Mouse (Mus musculus): Measurements from ENCODE around the gene Gm4884. TPM values are rescaled to one million over a fixed set of nuclear protein-coding genes. Genes with fewer than 3 reads are reported as not detected.
"Not testable (repeated sequence)": the region's sequence is repeated elsewhere in the genome, so short reads cannot be mapped to it uniquely, and the experiment has no call there.

The Gm4884 gene
- polyA plus RNA-seq (2014; fragmentation: Nextera tagmentation; extraction: Ambion mirVana) = not detected in 2 replicates

- not testable (repeated sequence) for H3K4me2 ChIP-seq (ENCODE audit: low read depth, severe bottlenecking); ATAC-seq (ENCODE audit: insufficient number of reproducible peaks, low FRiP score, low TSS enrichment, low read depth); H3K27me3 ChIP-seq (ENCODE audit: control insufficient read depth, insufficient read depth, low read length); H3K36me3 ChIP-seq (ENCODE audit: control insufficient read depth, insufficient read depth, low read length); H3K27ac ChIP-seq (replicated peaks; ENCODE audit: low read depth, low read length); H3K9me3 ChIP-seq (ENCODE audit: control insufficient read depth, low read length); H3K4me1 ChIP-seq (ENCODE audit: control insufficient read depth, insufficient read depth, low read length); H3K9ac ChIP-seq (ENCODE audit: low read length); DNase-seq (ENCODE audit: low spot score); H3K4me3 ChIP-seq (ENCODE audit: low read depth, low read length)
- WGBS = 84% methylated on average over 1 of the region's 1 CpGs
These were observed at the start of gene Gm4884 for GRCm38 (mm10) chr7:41032419-41032818. Gm4884 (plus strand) TSS chr7:41032719.

GRCm38 (mm10) chr7:40987243-40987642, 45.3 kb upstream of the Gm4884 start, which contains the start of gene 4930433I11Rik:
4930433I11Rik (plus strand) TSS chr7:40987543.
- no peak within 1 kb of the TSS for H3K4me3 ChIP-seq (ENCODE audit: low read depth, low read length)
- no peaks in the 10 kb centered on the region for H3K36me3 ChIP-seq (ENCODE audit: control insufficient read depth, insufficient read depth, low read length)
- H3K4me1 ChIP-seq (ENCODE audit: control insufficient read depth, insufficient read depth, low read length) = no peaks in the 10 kb centered on the region
- H3K9me3 ChIP-seq (ENCODE audit: control insufficient read depth, low read length) = no peaks in the 10 kb centered on the region
- no peak for DNase-seq (ENCODE audit: low spot score)
- no peak within 1 kb of the TSS for H3K4me2 ChIP-seq (ENCODE audit: low read depth, severe bottlenecking)
- no peak within 1 kb of the TSS for H3K27ac ChIP-seq (replicated peaks; ENCODE audit: low read depth, low read length)
- no peak for ATAC-seq (ENCODE audit: insufficient number of reproducible peaks, low FRiP score, low TSS enrichment, low read depth)
- H3K9ac ChIP-seq (ENCODE audit: low read length) = no peak within 1 kb of the TSS
- H3K27me3 ChIP-seq (ENCODE audit: control insufficient read depth, insufficient read depth, low read length) = no peaks in the 10 kb centered on the region
- WGBS = 84% methylated on average over 1 of the region's 1 CpGs

GRCm38 (mm10) chr7:41044058-41044457, 11.5 kb downstream of the Gm4884 start:
- not testable (repeated sequence) for H3K27me3 ChIP-seq (ENCODE audit: control insufficient read depth, insufficient read depth, low read length); H3K4me2 ChIP-seq (ENCODE audit: low read depth, severe bottlenecking); H3K9ac ChIP-seq (ENCODE audit: low read length); H3K36me3 ChIP-seq (ENCODE audit: control insufficient read depth, insufficient read depth, low read length); H3K27ac ChIP-seq (replicated peaks; ENCODE audit: low read depth, low read length); H3K4me3 ChIP-seq (ENCODE audit: low read depth, low read length); H3K4me1 ChIP-seq (ENCODE audit: control insufficient read depth, insufficient read depth, low read length); H3K9me3 ChIP-seq (ENCODE audit: control insufficient read depth, low read length); DNase-seq (ENCODE audit: low spot score); ATAC-seq (ENCODE audit: insufficient number of reproducible peaks, low FRiP score, low TSS enrichment, low read depth)
- WGBS = 72% methylated on average over 3 of the region's 3 CpGs

Other genes with a start within 250 kb of the Gm4884 start
- 2.2 and 2.8 TPM in 2 replicates for gene Vstm2b, start 134.4 kb upstream of the Gm4884 start, polyA plus RNA-seq (2014; fragmentation: Nextera tagmentation; extraction: Ambion mirVana)
- gene 4930433I11Rik, start 45.2 kb upstream of the Gm4884 start, polyA plus RNA-seq (2014; fragmentation: Nextera tagmentation; extraction: Ambion mirVana) = not detected in 2 replicates
- gene Gm5592, start 121.1 kb downstream of the Gm4884 start, polyA plus RNA-seq (2014; fragmentation: Nextera tagmentation; extraction: Ambion mirVana) = not detected in 2 replicates

All from limb, embryonic 11.5 days (tissue).